Mouse (Mus musculus) myocyte (in vitro differentiated cells): ENCODE measurements around the gene Rbfox2. TPM values are rescaled to one million over a fixed set of nuclear protein-coding genes. Genes with fewer than 3 reads are reported as not detected.

ENCODE experiments used
- H3K27me3 ChIP-seq: one replicate; pipeline ENCODE4 v1.6.1; 2011; ENCODE audit not compliant: control insufficient read depth, insufficient read depth, insufficient read length
- H3K36me3 ChIP-seq: one replicate; pipeline ENCODE4 v1.6.1; 2011; ENCODE audit not compliant: control insufficient read depth, insufficient read depth
- H3K4me2 ChIP-seq: one replicate; pipeline ENCODE4 v1.6.1; 2011; ENCODE audit warnings: low read depth, control low read depth
- H3K4me3 ChIP-seq: one replicate; pipeline ENCODE4 v1.5.1; 2011; ENCODE audit warnings: mild to moderate bottlenecking, control low read depth, moderate library complexity
- H3K79me2 ChIP-seq: one replicate; pipeline ENCODE4 v1.6.1; 2011; ENCODE audit not compliant: control insufficient read depth, insufficient read depth
- H3ac ChIP-seq: one replicate; pipeline ENCODE4 v1.6.1; 2011; ENCODE audit not compliant: control insufficient read depth, insufficient read length
- CEBPB ChIP-seq: IDR thresholded peaks from 2 replicates; pipeline ENCODE4 v1.6.1; 2011; ENCODE audit warnings: mild to moderate bottlenecking, moderate library complexity; ENCODE audit not compliant: poor library complexity, insufficient read depth, severe bottlenecking
- E2F4 ChIP-seq: IDR thresholded peaks from one replicate; pipeline ENCODE4 v1.6.1; 2011; ENCODE audit warnings: mild to moderate bottlenecking, control low read depth, moderate library complexity; ENCODE audit not compliant: insufficient read depth
- MAX ChIP-seq: IDR thresholded peaks from one replicate; pipeline ENCODE4 v1.6.1; 2011; ENCODE audit warnings: low read depth, mild to moderate bottlenecking, control low read depth
- MYOD1 ChIP-seq, 3 experiments: IDR thresholded peaks; one replicate each; pipeline ENCODE4 v1.6.1; 2011; ENCODE audit warnings: control low read depth in 2 of 3, low read depth in 2 of 3, mild to moderate bottlenecking in 2 of 3, moderate library complexity in 1 of 3; ENCODE audit not compliant: insufficient read length in 2 of 3, control insufficient read depth in 1 of 3
- MYOG ChIP-seq, 3 experiments: IDR thresholded peaks; one replicate each; pipeline ENCODE4 v1.6.1; 2011; ENCODE audit warnings: control low read depth in 2 of 3, low read depth in 2 of 3, mild to moderate bottlenecking in 2 of 3; ENCODE audit not compliant: insufficient read length in 2 of 3, control insufficient read depth in 1 of 3, insufficient read depth in 1 of 3
- POLR2A ChIP-seq: IDR thresholded peaks from one replicate; pipeline ENCODE4 v1.6.1; 2011; ENCODE audit warnings: low read depth, mild to moderate bottlenecking, control low read depth, moderate library complexity; ENCODE audit not compliant: insufficient read length
- POLR2AphosphoS2 ChIP-seq: IDR thresholded peaks from one replicate; pipeline ENCODE4 v1.6.1; 2011; ENCODE audit warnings: low read depth, control low read depth; ENCODE audit not compliant: insufficient read length
- REST ChIP-seq: IDR thresholded peaks from one replicate; pipeline ENCODE4 v1.6.1; 2011; ENCODE audit warnings: mild to moderate bottlenecking, control low read depth, moderate library complexity; ENCODE audit not compliant: insufficient read depth, insufficient read length
- SRF ChIP-seq: IDR thresholded peaks from one replicate; pipeline ENCODE4 v1.6.1; 2011; ENCODE audit warnings: low read depth; ENCODE audit not compliant: control insufficient read depth, insufficient read length
- TCF12 ChIP-seq: IDR thresholded peaks from one replicate; pipeline ENCODE4 v1.6.1; 2011; ENCODE audit warnings: mild to moderate bottlenecking, control low read depth; ENCODE audit not compliant: poor library complexity, insufficient read depth, severe bottlenecking
- TCF3 ChIP-seq: IDR thresholded peaks from one replicate; pipeline ENCODE4 v1.6.1; 2011; ENCODE audit warnings: low read depth, control low read depth; ENCODE audit not compliant: insufficient read length
- USF1 ChIP-seq: IDR thresholded peaks from one replicate; pipeline ENCODE4 v1.6.1; 2011; ENCODE audit warnings: low read depth, mild to moderate bottlenecking, control low read depth, moderate library complexity
- polyA plus RNA-seq: library from polyadenylated mRNA; unstranded; fragments of >200 nt; fragmentation: generic; extraction: Trizol; gene quantifications from one replicate; pipeline ENCODE4 v1.2.1, GENCODE M21; 2012; ENCODE audit warnings: missing spikeins

Gene Rbfox2
- polyA plus RNA-seq, 1 experiment = 136 TPM

GRCm38 (mm10) chr15:77044597-77045320 lies 262.0 kb downstream of the Rbfox2 start, which contains the start of gene Apol6:
Apol6 (plus strand) TSS chr15:77044729.
- TF ChIP-seq POLR2AphosphoS2 (no peak), E2F4 (no peak), TCF3 (no peak)
- Histone ChIP-seq H3K4me3 (no peak within 1 kb of the TSS), H3ac (no peak within 1 kb of the TSS), H3K27me3 (peaks cover 7% of the 10 kb centered on the region), H3K79me2 (no peaks in the 10 kb centered on the region), H3K36me3 (no peaks in the 10 kb centered on the region), H3K4me2 (peak within 1 kb of the TSS; percentile 37)

- TF ChIP-seq MYOD1 (IDR thresholded peaks at IDR 0.05; ENCODE audit: control insufficient read depth in 1 of 3, insufficient read length in 2 of 3, low read depth in 2 of 3) (peak in 2 of 3 experiments; percentile 55 to 59), E2F4 (no peak)
Observed at GRCm38 (mm10) chr15:77040784-77041183, 266.0 kb downstream of the Rbfox2 start.

GRCm38 (mm10) chr15:77039211-77039700 lies 267.5 kb downstream of the Rbfox2 start:
- no peaks in the 10 kb centered on the region for H3K27me3 ChIP-seq
- H3K4me2 ChIP-seq = no peak overlapping the region
- no peaks in the 10 kb centered on the region for H3K36me3 ChIP-seq
- no peak overlapping the region for H3ac ChIP-seq
- TF ChIP-seq POLR2AphosphoS2 (no peak), MAX (no peak), USF1 (no peak), TCF3 (no peak), REST (no peak), CEBPB (no peak), TCF12 (no peak), MYOG (IDR thresholded peaks at IDR 0.05; ENCODE audit: control insufficient read depth in 1 of 3, insufficient read depth in 1 of 3, insufficient read length in 2 of 3, low read depth in 2 of 3) (no peak), E2F4 (no peak), POLR2A (no peak), SRF (no peak), MYOD1 (IDR thresholded peaks at IDR 0.05; ENCODE audit: control insufficient read depth in 1 of 3, insufficient read length in 2 of 3, low read depth in 2 of 3) (no peak)
- no peaks in the 10 kb centered on the region for H3K79me2 ChIP-seq
- no peak overlapping the region for H3K4me3 ChIP-seq

More at GRCm38 (mm10) chr15:77040784-77041183, 266.0 kb downstream of the Rbfox2 start:
- no peaks in the 10 kb centered on the region for H3K36me3 ChIP-seq
- H3K4me2 ChIP-seq = peak overlapping the region; percentile 20
- no peaks in the 10 kb centered on the region for H3K79me2 ChIP-seq
- no peak overlapping the region for H3K4me3 ChIP-seq
- H3K27me3 ChIP-seq = no peaks in the 10 kb centered on the region
- no peak overlapping the region for H3ac ChIP-seq

GRCm38 (mm10) chr15:77037278-77038161 lies 269.3 kb downstream of the Rbfox2 start:
- TF ChIP-seq SRF = peak; percentile 90
- TF ChIP-seq POLR2AphosphoS2 = no peak
- TF ChIP-seq MYOD1 (IDR thresholded peaks at IDR 0.05; ENCODE audit: control insufficient read depth in 1 of 3, insufficient read length in 2 of 3, low read depth in 2 of 3) = peak in 2 of 3 experiments; percentile 24 to 48
- TF ChIP-seq CEBPB = 0 out of 2 replicates have a peak, but pooled peaks have one; percentile 5
- TF ChIP-seq TCF3 = no peak
- peak; percentile 85 for TF ChIP-seq USF1
- peak; percentile 52 for TF ChIP-seq TCF12
- no peak for TF ChIP-seq MAX
- TF ChIP-seq MYOG (IDR thresholded peaks at IDR 0.05; ENCODE audit: control insufficient read depth in 1 of 3, insufficient read depth in 1 of 3, insufficient read length in 2 of 3, low read depth in 2 of 3) = peak in 1 of 3 experiments; percentile 57
- peak; percentile 29 for TF ChIP-seq POLR2A
- H3K4me3 ChIP-seq = peak overlapping the region; percentile 1

GRCm38 (mm10) chr15:77036989-77037277 lies 269.9 kb downstream of the Rbfox2 start:
- TF ChIP-seq MAX = no peak
- peak; percentile 42 for TF ChIP-seq POLR2AphosphoS2
- Histone ChIP-seq H3K36me3 (no peaks in the 10 kb centered on the region), H3K27me3 (no peaks in the 10 kb centered on the region), H3ac (peak overlapping the region; percentile 5), H3K4me3 (peak overlapping the region; percentile 1), H3K79me2 (no peaks in the 10 kb centered on the region), H3K4me2 (peak overlapping the region; percentile 98)

More at GRCm38 (mm10) chr15:77037278-77038161, 269.3 kb downstream of the Rbfox2 start:
- Histone ChIP-seq H3K36me3 (no peaks in the 10 kb centered on the region), H3ac (peak overlapping the region; percentile 5), H3K27me3 (no peaks in the 10 kb centered on the region), H3K4me2 (peak overlapping the region; percentile 98), H3K79me2 (no peaks in the 10 kb centered on the region)
